Mouse (Mus musculus): Measurements from ENCODE around the gene Gm11444. TPM values are rescaled to one million over a fixed set of nuclear protein-coding genes. Genes with fewer than 3 reads are reported as not detected.
A peak's percentile ranks its signal among the peaks of the same experiment; 100 is the strongest.

Gene Gm11444
- total and polyA plus RNA-seq, 2 experiments from 2014 or later = not detected

- under 1% methylated on average over 18 of the region's 18 CpGs for WGBS
- Histone ChIP-seq H3K27me3 (ENCODE audit: insufficient read depth, low read length) (peaks cover 81% of the 10 kb centered on the region), H3K4me3 (ENCODE audit: low read depth, low read length) (peak overlapping the region; percentile 13), H3K27ac (ENCODE audit: low read depth, low read length) (no peak overlapping the region), H3K9ac (replicated peaks; ENCODE audit: low read length, poor library complexity, severe bottlenecking) (no peak overlapping the region), H3K4me1 (ENCODE audit: insufficient read depth, low read length) (peaks cover 12% of the 10 kb centered on the region; the same call in 1 of the 2 replicates), H3K36me3 (ENCODE audit: insufficient read depth, low read length) (no peaks in the 10 kb centered on the region), H3K9me3 (ENCODE audit: low read length) (no peaks in the 10 kb centered on the region), H3K4me2 (ENCODE audit: low read depth, low read length, poor library complexity, severe bottlenecking) (peak overlapping the region; percentile 57)
- ATAC-seq (ENCODE audit: low FRiP score) (0 out of 2 replicates have a peak, but pooled peaks have one; percentile 9), DNase-seq (ENCODE audit: low spot score) (peak; percentile 68)
- peak; percentile 75 for TF ChIP-seq CTCF (IDR thresholded peaks at IDR 0.05)
Observed at GRCm38 (mm10) chr11:85843347-85843692, 6.8 kb downstream of the Gm11444 start.

DNA sequence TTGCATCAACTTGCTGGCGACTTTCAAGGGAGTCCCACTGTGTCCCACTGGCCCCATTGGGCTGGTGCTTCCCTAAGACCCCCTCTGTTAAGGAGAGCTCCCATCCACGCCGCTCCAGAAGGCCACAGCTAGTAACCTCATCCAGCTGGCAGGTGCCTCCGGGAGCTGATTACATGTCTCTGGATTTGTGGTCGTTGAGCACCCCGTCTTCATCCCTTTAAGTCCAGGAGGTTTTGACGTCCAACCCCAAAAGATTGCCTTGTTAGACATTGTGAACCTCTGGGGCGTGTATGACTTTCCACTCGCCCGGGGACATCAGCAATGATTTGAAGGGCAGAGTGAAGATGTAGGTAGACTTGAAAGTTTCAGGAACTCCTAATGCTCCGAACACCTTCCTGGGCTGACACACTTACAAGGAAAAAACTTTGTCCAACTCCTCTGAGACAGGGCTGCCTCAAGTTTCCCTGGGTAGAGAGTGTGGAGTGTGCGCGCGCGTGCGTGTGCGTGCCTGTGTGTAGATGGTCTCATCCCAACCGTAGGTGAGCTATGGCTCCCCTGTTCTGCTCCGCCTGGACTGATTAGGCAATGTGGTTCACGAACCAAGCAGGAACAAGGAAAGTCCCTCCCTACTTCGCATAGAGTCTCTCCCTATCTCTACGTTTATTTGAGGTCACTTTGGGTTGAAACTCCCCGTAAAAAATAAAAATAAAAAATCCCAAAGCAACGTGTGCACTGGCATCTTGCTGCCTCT is 7.4 kb downstream of the Gm11444 start:
- peak overlapping the region; percentile 13; the same call in 1 of the 2 replicates for H3K4me3 ChIP-seq (ENCODE audit: low read depth, low read length)
- H3K4me1 ChIP-seq (ENCODE audit: insufficient read depth, low read length) = peaks cover 12% of the 10 kb centered on the region; the same call in 1 of the 2 replicates
- H3K4me2 ChIP-seq (ENCODE audit: low read depth, low read length, poor library complexity, severe bottlenecking) = peak overlapping the region; percentile 57; the same call in 1 of the 2 replicates
- no peaks in the 10 kb centered on the region for H3K36me3 ChIP-seq (ENCODE audit: insufficient read depth, low read length)
- DNase-seq (ENCODE audit: low spot score) (no peak), ATAC-seq (ENCODE audit: low FRiP score) (no peak)
- no peak overlapping the region for H3K9ac ChIP-seq (replicated peaks; ENCODE audit: low read length, poor library complexity, severe bottlenecking)
- TF ChIP-seq CTCF (IDR thresholded peaks at IDR 0.05) = no peak
- 6% methylated on average over 24 of the region's 24 CpGs for WGBS
- H3K27me3 ChIP-seq (ENCODE audit: insufficient read depth, low read length) = peaks cover 84% of the 10 kb centered on the region
- H3K27ac ChIP-seq (ENCODE audit: low read depth, low read length) = no peak overlapping the region
- H3K9me3 ChIP-seq (ENCODE audit: low read length) = no peaks in the 10 kb centered on the region

DNA sequence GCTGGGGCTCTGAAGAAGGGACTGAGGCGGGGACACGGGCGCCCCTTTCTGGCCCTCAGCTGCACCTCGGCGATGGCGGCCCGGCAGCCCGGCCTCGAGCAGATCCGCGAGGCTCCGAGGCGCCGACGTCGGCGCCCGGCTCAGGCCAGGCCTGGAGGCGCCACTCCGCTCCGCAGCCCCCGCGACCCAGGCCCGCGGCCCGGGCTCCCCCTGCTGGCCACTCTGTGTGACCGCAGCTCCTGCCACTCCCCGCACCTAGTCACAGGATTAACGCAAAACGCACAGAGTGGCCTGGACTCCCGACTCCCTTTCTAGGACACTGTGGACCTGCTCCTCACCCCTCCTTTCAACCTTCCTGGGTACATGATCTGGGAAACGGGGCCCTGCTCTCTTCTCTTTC is 8.2 kb downstream of the Gm11444 start:
- 0 out of 2 replicates have a peak overlapping the region, but pooled peaks have one; percentile 29 for H3K9ac ChIP-seq (replicated peaks; ENCODE audit: low read length, poor library complexity, severe bottlenecking)
- ATAC-seq (ENCODE audit: low FRiP score) = peak; percentile 64

DNA sequence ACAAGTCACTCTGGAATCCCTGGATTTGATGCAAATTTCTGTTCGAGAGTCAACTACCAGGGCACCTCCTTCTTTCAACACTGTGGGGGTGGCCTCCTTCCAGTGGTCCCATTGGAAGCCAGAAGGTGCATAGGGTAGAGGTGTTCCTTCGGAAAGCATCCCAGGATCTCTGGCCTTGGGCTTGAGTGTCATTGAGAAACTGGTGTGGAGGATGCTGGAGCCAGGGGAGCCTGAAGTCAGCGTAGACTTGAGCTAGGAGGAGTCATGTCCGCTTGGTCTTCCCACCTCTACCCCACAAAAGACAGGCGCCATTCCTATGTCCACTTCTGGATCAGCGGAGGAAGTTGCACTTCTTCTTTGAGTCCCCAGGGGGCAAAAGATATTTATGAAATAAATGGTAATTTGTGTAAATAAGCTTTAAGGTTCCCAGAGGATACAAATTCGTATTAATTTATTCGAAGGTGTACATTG is 8.9 kb downstream of the Gm11444 start:
- peak; percentile 27 for TF ChIP-seq CTCF (IDR thresholded peaks at IDR 0.05)
- Histone ChIP-seq H3K27me3 (ENCODE audit: insufficient read depth, low read length) (peaks cover 92% of the 10 kb centered on the region), H3K9ac (replicated peaks; ENCODE audit: low read length, poor library complexity, severe bottlenecking) (no peak overlapping the region), H3K9me3 (ENCODE audit: low read length) (no peaks in the 10 kb centered on the region), H3K4me3 (ENCODE audit: low read depth, low read length) (no peak overlapping the region; the same call in 1 of the 2 replicates), H3K4me2 (ENCODE audit: low read depth, low read length, poor library complexity, severe bottlenecking) (no peak overlapping the region), H3K4me1 (ENCODE audit: insufficient read depth, low read length) (peaks cover 12% of the 10 kb centered on the region; the same call in 1 of the 2 replicates), H3K27ac (ENCODE audit: low read depth, low read length) (no peak overlapping the region), H3K36me3 (ENCODE audit: insufficient read depth, low read length) (no peaks in the 10 kb centered on the region)
- DNase-seq (ENCODE audit: low spot score) (no peak), ATAC-seq (ENCODE audit: low FRiP score) (no peak)
- WGBS = 6% methylated on average over 8 of the region's 8 CpGs

More for the DNA sequence above, 8.2 kb downstream of the Gm11444 start:
- Histone ChIP-seq H3K4me1 (ENCODE audit: insufficient read depth, low read length) (peaks cover 12% of the 10 kb centered on the region; the same call in 1 of the 2 replicates), H3K9me3 (ENCODE audit: low read length) (no peaks in the 10 kb centered on the region), H3K4me3 (ENCODE audit: low read depth, low read length) (peak overlapping the region; percentile 28), H3K36me3 (ENCODE audit: insufficient read depth, low read length) (no peaks in the 10 kb centered on the region), H3K27ac (ENCODE audit: low read depth, low read length) (no peak overlapping the region), H3K4me2 (ENCODE audit: low read depth, low read length, poor library complexity, severe bottlenecking) (peak overlapping the region; percentile 57), H3K27me3 (ENCODE audit: insufficient read depth, low read length) (peaks cover 91% of the 10 kb centered on the region)
- peak; percentile 74 for DNase-seq (ENCODE audit: low spot score)
- TF ChIP-seq CTCF (IDR thresholded peaks at IDR 0.05) = peak; percentile 75
- 1% methylated on average over 29 of the region's 32 CpGs for WGBS

- Histone ChIP-seq H3K9me3 (ENCODE audit: low read length) (no peaks in the 10 kb centered on the region), H3K9ac (replicated peaks; ENCODE audit: low read length, poor library complexity, severe bottlenecking) (no peak overlapping the region), H3K36me3 (ENCODE audit: insufficient read depth, low read length) (no peaks in the 10 kb centered on the region), H3K27ac (ENCODE audit: low read depth, low read length) (no peak overlapping the region), H3K4me3 (ENCODE audit: low read depth, low read length) (no peak overlapping the region; the same call in 1 of the 2 replicates), H3K27me3 (ENCODE audit: insufficient read depth, low read length) (peaks cover 92% of the 10 kb centered on the region), H3K4me1 (ENCODE audit: insufficient read depth, low read length) (peaks cover 12% of the 10 kb centered on the region; the same call in 1 of the 2 replicates), H3K4me2 (ENCODE audit: low read depth, low read length, poor library complexity, severe bottlenecking) (peak overlapping the region; percentile 22; the same call in 1 of the 2 replicates)
- TF ChIP-seq CTCF (IDR thresholded peaks at IDR 0.05) = no peak
- DNase-seq (ENCODE audit: low spot score) (no peak), ATAC-seq (ENCODE audit: low FRiP score) (no peak)
- 2% methylated on average over 21 of the region's 21 CpGs for WGBS
Observed at GRCm38 (mm10) chr11:85840803-85841145, 9.4 kb downstream of the Gm11444 start.

All from midbrain, postnatal 0 days (tissue).